Comparison of ENCODE assay signal across 16 mouse cellular contexts in genomic region chr7:31099612-31099982, GRCm38 (mm10). TPM values are rescaled to one million over a fixed set of nuclear protein-coding genes. Genes with fewer than 3 reads are reported as not detected.
DNase-seq lines count a peak whose midpoint lies in the region; ATAC-seq and TF ChIP-seq lines count a peak whose summit lies in the region.
"Had no signal": no experiment of that assay in that cellular context is flagged by ENCODE, and none has a peak within 500 bp of the region (broad histone marks: within the 10 kb centered on the region; RNA-seq: fewer than 3 reads in every experiment).

No protein-coding gene starts in this region.

- TF ChIP-seq RAD21 in MEL (IDR thresholded peaks at IDR 0.05; ENCODE audit: low read depth, low read length), result no peak

- DNase-seq in kidney, adult 2 months, result no peak
- DNase-seq in kidney, postnatal 4 days, result no peak
- peak; percentile 21 for DNase-seq in retina, embryonic 14.5 days (ENCODE audit: low spot score)
- no peak for DNase-seq in retina, postnatal 1 day
- DNase-seq in MEL (ENCODE audit: low read depth, low spot score), result no peak
- DNase-seq in forebrain, embryonic 11.5 days (ENCODE audit: low spot score), result no peak
- DNase-seq: heart, postnatal 4 days; kidney, postnatal 25 days; layer of hippocampus, postnatal 36 days; lung, postnatal 10 days had no signal

- TF ChIP-seq POLR2A in kidney, adult 2 months (IDR thresholded peaks at IDR 0.05; ENCODE audit: low read depth, low read length), result no peak
- TF ChIP-seq POLR2A in MEL (IDR thresholded peaks at IDR 0.05; ENCODE audit: control insufficient read depth in 1 of 2, insufficient read depth in 1 of 2, low read depth in 1 of 2, low read length in 2 of 2, poor library complexity in 1 of 2), result no peak
- no peak for TF ChIP-seq POLR2A in olfactory bulb, adult 2 months (IDR thresholded peaks at IDR 0.05; ENCODE audit: insufficient read depth, low read depth, low read length)

- H3K27ac ChIP-seq in kidney, adult 2 months (ENCODE audit: insufficient read depth, low read depth, low read length), result no peak overlapping the region
- no peak overlapping the region for H3K27ac ChIP-seq in MEL (ENCODE audit: control insufficient read depth, low read depth, low read length)
- no peak overlapping the region for H3K27ac ChIP-seq in olfactory bulb, adult 2 months (ENCODE audit: insufficient read depth, low read depth, low read length)
- H3K27ac ChIP-seq in forebrain, embryonic 11.5 days (ENCODE audit: low read depth, low read length), result no peak overlapping the region
- H3K27ac ChIP-seq: embryonic facial prominence, embryonic 15.5 days; limb, embryonic 12.5 days; midbrain, embryonic 10.5 days had no signal

- ATAC-seq in forebrain, embryonic 11.5 days (replicated peaks; ENCODE audit: low FRiP score), result no peak
- ATAC-seq: forebrain, embryonic 14.5 days had no signal

- no peaks in the 10 kb centered on the region for H3K4me1 ChIP-seq in kidney, adult 2 months (ENCODE audit: control insufficient read depth, insufficient read depth, low read length)
- 0 out of 4 replicates have a peak, but pooled peaks cover 0 to 2% of the 10 kb centered on the region in 2 experiments for H3K4me1 ChIP-seq in MEL (ENCODE audit: control insufficient read depth in 1 of 2, insufficient read depth in 2 of 2, low read length in 2 of 2)
- H3K4me1 ChIP-seq in olfactory bulb, adult 2 months (ENCODE audit: control insufficient read depth, insufficient read depth, low read length), result peaks cover 11% of the 10 kb centered on the region
- H3K4me1 ChIP-seq in forebrain, embryonic 11.5 days (replicated peaks; ENCODE audit: control insufficient read depth, insufficient read depth, low read length), result no peaks in the 10 kb centered on the region

- 83% methylated on average over 6 of the region's 6 CpGs for WGBS in kidney, adult 2 months
- WGBS in olfactory bulb, adult 2 months, result 89% methylated on average over 6 of the region's 6 CpGs
- WGBS in forebrain, embryonic 11.5 days, result 83% methylated on average over 6 of the region's 6 CpGs

- no peak for TF ChIP-seq EP300 in MEL (IDR thresholded peaks at IDR 0.05; ENCODE audit: low read depth in 1 of 2, low read length in 2 of 2)

- TF ChIP-seq CTCF in kidney, adult 2 months (conservative IDR thresholded peaks at IDR 0.05; ENCODE audit: insufficient read depth, insufficient read length, low read depth, low read length), result 0 out of 2 replicates have a peak, but pooled peaks have one; percentile 25
- TF ChIP-seq CTCF in MEL (IDR thresholded peaks at IDR 0.05 in 2 of 3, conservative IDR thresholded peaks at IDR 0.05 in 1 of 3; ENCODE audit: control insufficient read depth in 1 of 3, insufficient read depth in 1 of 3, low read depth in 2 of 3, low read length in 3 of 3, poor library complexity in 1 of 3, severe bottlenecking in 1 of 3), result peak; percentile 16 to 33 (median 27); a peak in 5 of 6 replicates
- peak; percentile 11; the same call in 1 of the 2 replicates for TF ChIP-seq CTCF in olfactory bulb, adult 2 months (IDR thresholded peaks at IDR 0.05; ENCODE audit: insufficient read depth, low read depth, low read length)

- H3K4me2 ChIP-seq in forebrain, embryonic 11.5 days (ENCODE audit: low read depth, low read length, severe bottlenecking), result no peak overlapping the region
- H3K4me2 ChIP-seq: embryonic facial prominence, embryonic 15.5 days; heart, embryonic 11.5 days; limb, embryonic 12.5 days had no signal

- H3K4me3 ChIP-seq in kidney, adult 2 months (ENCODE audit: insufficient read depth, low read depth, low read length), result no peak overlapping the region
- no peak overlapping the region for H3K4me3 ChIP-seq in MEL (ENCODE audit: control insufficient read depth in 1 of 2, insufficient read depth in 1 of 2, low read depth in 2 of 2, low read length in 2 of 2)
- no peak overlapping the region for H3K4me3 ChIP-seq in olfactory bulb, adult 2 months (ENCODE audit: insufficient read depth, low read depth, low read length)
- H3K4me3 ChIP-seq in forebrain, embryonic 11.5 days (ENCODE audit: low read depth, low read length), result no peak overlapping the region
- H3K4me3 ChIP-seq: embryonic facial prominence, embryonic 15.5 days; limb, embryonic 12.5 days; midbrain, embryonic 10.5 days had no signal

- no peaks in the 10 kb centered on the region; the same call in 1 of the 2 replicates for H3K36me3 ChIP-seq in kidney, adult 2 months (ENCODE audit: control insufficient read depth, insufficient read depth, low read length)
- no peaks in the 10 kb centered on the region for H3K36me3 ChIP-seq in MEL (ENCODE audit: control insufficient read depth in 1 of 2, insufficient read depth in 2 of 2, low read length in 2 of 2)
- H3K36me3 ChIP-seq in forebrain, embryonic 11.5 days (ENCODE audit: control insufficient read depth, insufficient read depth, low read length), result no peaks in the 10 kb centered on the region
- H3K36me3 ChIP-seq: embryonic facial prominence, embryonic 15.5 days; limb, embryonic 12.5 days; midbrain, embryonic 10.5 days had no signal

- no peak overlapping the region for H3K9ac ChIP-seq in MEL (ENCODE audit: control insufficient read depth, low read depth, low read length, poor library complexity, severe bottlenecking)
- no peak overlapping the region for H3K9ac ChIP-seq in forebrain, embryonic 11.5 days (ENCODE audit: low read length)
- H3K9ac ChIP-seq: embryonic facial prominence, embryonic 15.5 days; limb, embryonic 12.5 days had no signal

- H3K27me3 ChIP-seq in kidney, adult 2 months (replicated peaks; ENCODE audit: control insufficient read depth, insufficient read depth, low read length), result no peaks in the 10 kb centered on the region
- H3K27me3 ChIP-seq in MEL (ENCODE audit: control insufficient read depth in 1 of 2, insufficient read depth in 2 of 2, low read length in 2 of 2), result no peaks in the 10 kb centered on the region
- no peaks in the 10 kb centered on the region for H3K27me3 ChIP-seq in forebrain, embryonic 11.5 days (ENCODE audit: control insufficient read depth, insufficient read depth, low read length)
- H3K27me3 ChIP-seq: embryonic facial prominence, embryonic 15.5 days had no signal

- H3K9me3 ChIP-seq in MEL (replicated peaks; ENCODE audit: insufficient read depth, low read length), result no peaks in the 10 kb centered on the region
- no peaks in the 10 kb centered on the region for H3K9me3 ChIP-seq in forebrain, embryonic 11.5 days (ENCODE audit: control insufficient read depth, low read length)
- H3K9me3 ChIP-seq: embryonic facial prominence, embryonic 15.5 days; limb, embryonic 12.5 days; midbrain, embryonic 10.5 days had no signal

- no peaks in the 10 kb centered on the region for H3K79me2 ChIP-seq in MEL (ENCODE audit: control insufficient read depth, insufficient read depth, low read length, poor library complexity)

TF ChIP-seq in MEL, 35 proteins besides CTCF, POLR2A, EP300 and RAD21 (continues in another document):
- TF ChIP-seq ELF1 (IDR thresholded peaks at IDR 0.05; ENCODE audit: low read depth, low read length), result no peak
- TF ChIP-seq NELFE (IDR thresholded peaks at IDR 0.05; ENCODE audit: low read depth, low read length), result no peak
- TF ChIP-seq ZMIZ1 (IDR thresholded peaks at IDR 0.05; ENCODE audit: low read depth, low read length), result no peak
- no peak for TF ChIP-seq MEF2A (IDR thresholded peaks at IDR 0.05; ENCODE audit: extremely low read depth, insufficient replicate concordance, low read depth, low read length, poor library complexity, severe bottlenecking)
- no peak for TF ChIP-seq TAL1 (IDR thresholded peaks at IDR 0.05; ENCODE audit: low read length)
- no peak for TF ChIP-seq SMC3 (IDR thresholded peaks at IDR 0.05; ENCODE audit: low read depth, low read length)
- no peak for TF ChIP-seq ZKSCAN1 (IDR thresholded peaks at IDR 0.05; ENCODE audit: low read depth, low read length)

RNA-seq across cellular contexts. Expression of gene Hpn, which starts 15.5 kb away (rescaled TPM):
- polyA plus RNA-seq in kidney, adult 2 months (2012; rRNA removed), result 626 and 739 TPM in 2 replicates
- total RNA-seq in MEL (2012; rRNA removed), result 0.69 and 1.6 TPM in 2 replicates
- 1 to 10 TPM in 1 of 2 experiments, not detected in 1; 1.1 TPM for polyA plus RNA-seq in MEL (2012; ENCODE audit: insufficient read depth in 1 of 2, insufficient read length in 2 of 2, low read depth in 1 of 2, low replicate concordance in 2 of 2, missing spikeins in 1 of 2)
- polyA plus RNA-seq in olfactory bulb, adult 2 months (2012; ENCODE audit: insufficient read depth, insufficient read length, low replicate concordance, missing spikeins), result not detected in 2 replicates
- polyA plus RNA-seq in forebrain, embryonic 11.5 days (2014; fragmentation: Nextera tagmentation; extraction: Ambion mirVana), result 0.29 and 0.39 TPM in 2 replicates
- polyA plus RNA-seq: forebrain, embryonic 14.5 days had no signal

RNA-seq across cellular contexts. Expression of gene Fxyd3, which starts 23.1 kb away (rescaled TPM):
- 4.8 and 5.1 TPM in 2 replicates for polyA plus RNA-seq in kidney, adult 2 months (2012; rRNA removed)
- not detected in 2 replicates for total RNA-seq in MEL (2012; rRNA removed)
- not detected for polyA plus RNA-seq in MEL (2012; ENCODE audit: insufficient read depth in 1 of 2, insufficient read length in 2 of 2, low read depth in 1 of 2, low replicate concordance in 2 of 2, missing spikeins in 1 of 2)
- polyA plus RNA-seq in olfactory bulb, adult 2 months (2012; ENCODE audit: insufficient read depth, insufficient read length, low replicate concordance, missing spikeins), result not detected in 2 replicates
- polyA plus RNA-seq in forebrain, embryonic 11.5 days (2014; fragmentation: Nextera tagmentation; extraction: Ambion mirVana), result 2.0 and 3.3 TPM in 2 replicates
- total RNA-seq: layer of hippocampus, postnatal 36 days had no signal
- polyA plus RNA-seq: forebrain, embryonic 14.5 days had no signal

RNA-seq across cellular contexts. Expression of gene Scn1b, which starts 27.2 kb away (rescaled TPM):
- 25.1 and 27.9 TPM in 2 replicates for polyA plus RNA-seq in kidney, adult 2 months (2012; rRNA removed)
- total RNA-seq in MEL (2012; rRNA removed), result not detected in 2 replicates
- not detected for polyA plus RNA-seq in MEL (2012; ENCODE audit: insufficient read depth in 1 of 2, insufficient read length in 2 of 2, low read depth in 1 of 2, low replicate concordance in 2 of 2, missing spikeins in 1 of 2)
- polyA plus RNA-seq in olfactory bulb, adult 2 months (2012; ENCODE audit: insufficient read depth, insufficient read length, low replicate concordance, missing spikeins), result not detected in 2 replicates
- 0.84 and 1.2 TPM in 2 replicates for polyA plus RNA-seq in forebrain, embryonic 11.5 days (2014; fragmentation: Nextera tagmentation; extraction: Ambion mirVana)

RNA-seq across cellular contexts. Expression of gene Lgi4, which starts 40.5 kb away (rescaled TPM):
- polyA plus RNA-seq in kidney, adult 2 months (2012; rRNA removed), result 0.99 and 2.2 TPM in 2 replicates
- not detected in 2 replicates for total RNA-seq in MEL (2012; rRNA removed)
- polyA plus RNA-seq in MEL (2012; ENCODE audit: insufficient read depth in 1 of 2, insufficient read length in 2 of 2, low read depth in 1 of 2, low replicate concordance in 2 of 2, missing spikeins in 1 of 2), result not detected
- polyA plus RNA-seq in olfactory bulb, adult 2 months (2012; ENCODE audit: insufficient read depth, insufficient read length, low replicate concordance, missing spikeins), result not detected in 2 replicates
- polyA plus RNA-seq in forebrain, embryonic 11.5 days (2014; fragmentation: Nextera tagmentation; extraction: Ambion mirVana), result 0.36 and 0.44 TPM in 2 replicates

RNA-seq across cellular contexts. Expression of gene Fxyd1, which starts 42.6 kb away (rescaled TPM):
- polyA plus RNA-seq in kidney, adult 2 months (2012; rRNA removed), result 107 and 119 TPM in 2 replicates
- not detected in 2 replicates for total RNA-seq in MEL (2012; rRNA removed)
- under 1 TPM in 1 of 2 experiments, not detected in 1; 0.22 TPM for polyA plus RNA-seq in MEL (2012; ENCODE audit: insufficient read depth in 1 of 2, insufficient read length in 2 of 2, low read depth in 1 of 2, low replicate concordance in 2 of 2, missing spikeins in 1 of 2)
- not detected in 2 replicates for polyA plus RNA-seq in olfactory bulb, adult 2 months (2012; ENCODE audit: insufficient read depth, insufficient read length, low replicate concordance, missing spikeins)
- polyA plus RNA-seq in forebrain, embryonic 11.5 days (2014; fragmentation: Nextera tagmentation; extraction: Ambion mirVana), result 2.9 and 4.0 TPM in 2 replicates

Comparison
In these comparisons a context has a peak if more than half of its experiments do, and no peak if none do; other contexts are left out.
1. RNA of gene Hpn, which starts 15.5 kb away (polyA plus RNA-seq): 626 to 739 TPM in kidney, adult 2 months; 1.1 TPM in MEL, 0.29 to 0.39 TPM in forebrain, embryonic 11.5 days and not detected in olfactory bulb, adult 2 months; every median in the first group is over 100 times any median in the second.
2. Peak in every context shown above with its lines, with median percentiles within 50 percentile points of each other: CTCF ChIP-seq.